Mouse (Mus musculus): Measurements from ENCODE around the gene Slc7a11. TPM values are rescaled to one million over a fixed set of nuclear protein-coding genes. Genes with fewer than 3 reads are reported as not detected.

Gene Slc7a11
- polyA plus RNA-seq, 1 experiment = 2.1 TPM

DNA sequence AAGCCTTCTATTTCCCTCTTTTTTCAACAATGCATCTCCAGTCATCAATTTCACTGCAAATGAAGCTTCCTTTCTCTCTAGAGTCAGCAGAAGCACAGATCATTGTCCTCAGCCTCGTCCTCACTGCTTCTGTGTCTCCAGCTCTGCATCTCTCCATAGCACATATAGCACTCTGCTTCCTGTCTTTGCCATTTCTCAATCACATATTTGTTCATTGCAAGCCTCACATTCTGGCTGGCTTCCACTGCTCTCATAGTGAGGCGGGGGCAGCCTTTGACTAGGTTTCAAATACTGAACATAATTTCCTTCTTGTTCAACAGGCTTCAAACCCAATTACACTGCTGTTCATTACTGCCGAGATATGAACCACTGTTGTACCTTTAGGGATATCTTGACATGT is 305.1 kb downstream of the Slc7a11 start:
- WGBS = 34% methylated on average over 3 of the region's 3 CpGs
- H3K4me3 ChIP-seq (replicated peaks; ENCODE audit: extremely low read depth, low read depth, low read length) = no peak overlapping the region
- H3K4me1 ChIP-seq (ENCODE audit: control insufficient read depth, insufficient read depth, low read length) = no peaks in the 10 kb centered on the region
- TF ChIP-seq CTCF (IDR thresholded peaks at IDR 0.05; ENCODE audit: insufficient read depth, low read length) = no peak
- no peak for TF ChIP-seq POLR2A (IDR thresholded peaks at IDR 0.05; ENCODE audit: borderline replicate concordance, extremely low read depth, low read depth, low read length)
- no peak for DNase-seq

DNA sequence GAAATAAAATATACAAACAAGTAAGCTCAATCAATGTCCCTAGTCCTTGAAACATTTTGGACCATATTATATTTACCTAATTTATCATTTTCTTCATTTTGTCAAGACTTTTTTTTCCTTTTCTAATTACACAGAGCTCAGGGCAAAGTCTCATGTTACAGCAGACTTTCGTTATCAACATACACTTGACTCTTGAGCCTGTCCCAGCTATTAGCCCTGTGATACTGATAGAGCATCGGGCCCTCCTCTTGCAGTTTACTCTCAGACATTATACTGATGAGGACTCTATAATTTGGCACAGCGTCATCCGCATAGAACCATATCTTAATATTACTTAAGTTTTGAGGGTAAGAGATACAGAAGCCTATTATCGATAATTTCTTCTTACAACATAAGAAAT is 311.2 kb downstream of the Slc7a11 start:
- Histone ChIP-seq H3K4me1 (ENCODE audit: control insufficient read depth, insufficient read depth, low read length) (no peaks in the 10 kb centered on the region), H3K4me3 (replicated peaks; ENCODE audit: extremely low read depth, low read depth, low read length) (no peak overlapping the region)
- DNase-seq = no peak
- WGBS = 69% methylated on average over 5 of the region's 5 CpGs
- TF ChIP-seq CTCF (IDR thresholded peaks at IDR 0.05; ENCODE audit: insufficient read depth, low read length) (no peak), POLR2A (IDR thresholded peaks at IDR 0.05; ENCODE audit: borderline replicate concordance, extremely low read depth, low read depth, low read length) (no peak)

DNA sequence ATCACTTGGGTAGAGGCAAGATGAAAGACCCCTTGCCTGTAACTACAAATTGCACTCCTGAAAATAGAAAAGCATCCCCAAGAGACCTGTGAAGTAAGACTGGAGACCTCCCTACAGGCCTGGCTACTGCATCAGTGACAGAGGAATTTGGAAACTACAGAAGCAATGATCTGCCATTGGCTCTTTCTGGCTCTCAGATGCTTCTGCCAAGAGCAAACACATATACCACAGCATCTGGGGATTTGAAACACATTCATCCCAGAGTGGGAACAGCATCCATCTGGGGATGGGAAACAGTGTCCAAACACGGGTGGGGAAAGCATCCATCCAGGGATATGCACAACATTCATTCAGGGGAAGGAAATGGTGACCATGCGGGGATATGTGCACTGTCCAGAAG is 313.1 kb downstream of the Slc7a11 start:
- H3K4me3 ChIP-seq (replicated peaks; ENCODE audit: extremely low read depth, low read depth, low read length) = no peak overlapping the region
- no peaks in the 10 kb centered on the region for H3K4me1 ChIP-seq (ENCODE audit: control insufficient read depth, insufficient read depth, low read length)
- TF ChIP-seq CTCF (IDR thresholded peaks at IDR 0.05; ENCODE audit: insufficient read depth, low read length) (no peak), POLR2A (IDR thresholded peaks at IDR 0.05; ENCODE audit: borderline replicate concordance, extremely low read depth, low read depth, low read length) (no peak)
- 71% methylated on average over 2 of the region's 2 CpGs for WGBS
- no peak for DNase-seq

DNA sequence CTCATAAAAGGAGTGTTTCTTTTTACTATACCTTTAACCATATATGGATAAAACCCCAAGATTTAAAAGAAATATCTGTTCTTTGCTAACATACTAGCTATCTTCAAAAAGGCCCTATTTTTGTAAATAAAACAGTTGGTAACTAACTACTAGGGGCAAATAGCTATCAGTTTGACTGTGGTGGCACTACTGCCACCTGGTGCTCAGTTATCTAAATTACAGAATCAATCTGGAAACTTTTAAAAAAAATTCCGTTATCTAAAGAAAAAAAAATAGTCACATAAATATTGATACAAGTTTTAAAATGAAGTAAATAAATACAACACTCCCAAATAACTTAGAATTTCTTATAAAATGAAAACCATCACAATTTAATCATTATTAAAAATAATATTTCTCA is 322.4 kb downstream of the Slc7a11 start:
- no peak for DNase-seq
- 46% methylated on average over 1 of the region's 1 CpGs for WGBS

DNA sequence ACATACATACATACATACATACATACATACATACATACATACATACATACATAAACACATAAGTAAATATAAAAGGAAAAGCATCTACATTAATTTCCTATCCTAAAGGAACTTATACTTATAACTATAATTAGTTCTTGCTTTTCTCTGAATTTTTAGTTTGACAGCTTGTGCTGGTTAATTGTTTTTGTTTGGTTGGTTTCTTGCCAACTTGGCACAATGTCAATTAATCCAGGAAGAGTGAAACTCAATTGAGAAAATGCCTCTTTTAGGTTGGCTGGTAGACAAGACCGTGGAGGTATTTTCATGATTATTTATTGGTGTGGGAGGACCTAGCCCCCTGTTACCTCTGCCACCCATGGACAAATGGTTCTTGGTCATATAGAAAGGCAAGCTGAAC is 327.1 kb downstream of the Slc7a11 start:
- DNase-seq = no peak
- TF ChIP-seq CTCF (IDR thresholded peaks at IDR 0.05; ENCODE audit: insufficient read depth, low read length) (no peak), POLR2A (IDR thresholded peaks at IDR 0.05; ENCODE audit: borderline replicate concordance, extremely low read depth, low read depth, low read length) (no peak)
- Histone ChIP-seq H3K4me3 (replicated peaks; ENCODE audit: extremely low read depth, low read depth, low read length) (no peak overlapping the region), H3K4me1 (ENCODE audit: control insufficient read depth, insufficient read depth, low read length) (no peaks in the 10 kb centered on the region)
- 34% methylated on average over 1 of the region's 1 CpGs for WGBS

More for the DNA sequence above, 322.4 kb downstream of the Slc7a11 start:
- no peaks in the 10 kb centered on the region for H3K4me1 ChIP-seq (ENCODE audit: control insufficient read depth, insufficient read depth, low read length)
- no peak overlapping the region for H3K4me3 ChIP-seq (replicated peaks; ENCODE audit: extremely low read depth, low read depth, low read length)
- TF ChIP-seq CTCF (IDR thresholded peaks at IDR 0.05; ENCODE audit: insufficient read depth, low read length) (no peak), POLR2A (IDR thresholded peaks at IDR 0.05; ENCODE audit: borderline replicate concordance, extremely low read depth, low read depth, low read length) (no peak)

DNA sequence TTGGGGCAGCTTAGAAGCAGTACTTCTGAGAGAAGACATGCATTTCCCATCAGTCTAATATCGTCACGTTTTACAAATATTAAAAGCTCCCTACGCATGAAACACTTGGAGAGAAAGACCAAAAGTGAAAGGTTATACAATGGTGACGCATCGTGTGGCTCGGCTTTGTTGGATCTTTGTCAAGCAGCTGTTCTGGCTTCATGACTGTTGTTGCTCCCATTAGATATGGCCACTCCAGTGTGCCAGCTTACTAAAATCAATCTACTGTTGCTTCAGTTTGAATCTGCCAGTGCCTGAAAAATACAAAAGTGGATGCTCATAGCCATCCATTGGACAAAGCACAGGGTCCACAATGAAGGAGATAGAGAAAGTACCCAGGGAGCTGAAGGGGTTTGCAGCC is 337.9 kb downstream of the Slc7a11 start:
- WGBS = 77% methylated on average over 6 of the region's 6 CpGs
- DNase-seq = no peak
- no peak overlapping the region for H3K4me3 ChIP-seq (replicated peaks; ENCODE audit: extremely low read depth, low read depth, low read length)
- H3K4me1 ChIP-seq (ENCODE audit: control insufficient read depth, insufficient read depth, low read length) = no peaks in the 10 kb centered on the region
- TF ChIP-seq CTCF (IDR thresholded peaks at IDR 0.05; ENCODE audit: insufficient read depth, low read length) (no peak), POLR2A (IDR thresholded peaks at IDR 0.05; ENCODE audit: borderline replicate concordance, extremely low read depth, low read depth, low read length) (no peak)

DNA sequence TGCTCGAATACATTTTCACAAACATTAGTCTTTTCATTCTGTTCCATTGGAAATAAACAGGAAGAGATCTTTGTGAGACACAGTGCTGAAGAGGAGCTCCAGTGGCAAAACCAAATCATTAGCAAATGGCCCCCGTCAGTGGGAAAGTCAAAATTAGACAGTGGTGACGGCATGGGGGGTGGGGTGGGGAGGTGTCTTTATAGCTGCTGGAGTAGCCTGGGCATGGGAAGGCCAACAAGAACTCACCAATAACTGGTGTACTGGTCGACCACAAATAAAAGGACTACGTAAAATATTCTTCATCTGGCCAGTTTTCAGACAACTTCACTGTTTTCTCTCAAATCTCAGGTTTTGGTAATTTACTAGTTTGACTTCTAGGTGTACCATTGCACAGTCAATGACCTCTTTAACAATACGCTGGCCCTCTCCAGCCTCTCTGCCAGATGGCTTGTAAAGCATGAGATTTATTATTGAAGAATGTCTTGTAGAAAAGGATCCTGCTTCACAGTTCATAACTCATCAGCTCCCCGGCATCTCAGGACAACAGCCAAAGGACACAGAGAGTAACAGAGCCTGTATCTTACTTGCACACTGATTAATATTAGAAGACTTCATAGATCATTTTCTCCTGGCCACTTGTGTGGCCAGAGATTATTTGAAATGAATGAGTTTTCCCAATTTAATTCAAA is 348.9 kb downstream of the Slc7a11 start:
- TF ChIP-seq POLR2A (IDR thresholded peaks at IDR 0.05; ENCODE audit: borderline replicate concordance, extremely low read depth, low read depth, low read length) (no peak), CTCF (IDR thresholded peaks at IDR 0.05; ENCODE audit: insufficient read depth, low read length) (no peak)
- Histone ChIP-seq H3K4me3 (replicated peaks; ENCODE audit: extremely low read depth, low read depth, low read length) (no peak overlapping the region), H3K4me1 (ENCODE audit: control insufficient read depth, insufficient read depth, low read length) (no peaks in the 10 kb centered on the region)
- 66% methylated on average over 7 of the region's 7 CpGs for WGBS
- no peak for DNase-seq

DNA sequence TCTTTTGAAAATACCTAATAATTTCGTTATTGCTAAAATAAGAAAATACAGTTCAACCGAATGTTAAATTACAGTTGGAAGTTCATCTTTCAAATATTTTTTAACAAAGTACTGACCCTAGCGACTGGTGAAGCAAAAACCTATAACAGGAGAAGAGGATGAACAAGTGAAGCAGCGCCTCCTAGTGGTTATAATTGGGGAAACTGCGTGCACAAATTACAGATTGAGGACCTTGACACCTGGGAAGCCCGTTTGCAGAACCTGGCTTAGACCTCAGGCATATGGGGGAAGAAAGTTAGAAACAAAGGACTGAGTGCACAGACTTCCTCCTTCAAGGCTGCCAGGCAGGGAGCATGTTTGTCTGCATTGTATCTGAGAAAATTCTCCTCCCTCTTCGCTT is 366.4 kb downstream of the Slc7a11 start:
- peak; percentile 12 for DNase-seq
- no peak for TF ChIP-seq CTCF (IDR thresholded peaks at IDR 0.05; ENCODE audit: insufficient read depth, low read length)
- TF ChIP-seq POLR2A (IDR thresholded peaks at IDR 0.05; ENCODE audit: borderline replicate concordance, extremely low read depth, low read depth, low read length) = no peak
- H3K4me3 ChIP-seq (replicated peaks; ENCODE audit: extremely low read depth, low read depth, low read length) = no peak overlapping the region
- WGBS = 15% methylated on average over 7 of the region's 7 CpGs
- no peaks in the 10 kb centered on the region for H3K4me1 ChIP-seq (ENCODE audit: control insufficient read depth, insufficient read depth, low read length)

DNA sequence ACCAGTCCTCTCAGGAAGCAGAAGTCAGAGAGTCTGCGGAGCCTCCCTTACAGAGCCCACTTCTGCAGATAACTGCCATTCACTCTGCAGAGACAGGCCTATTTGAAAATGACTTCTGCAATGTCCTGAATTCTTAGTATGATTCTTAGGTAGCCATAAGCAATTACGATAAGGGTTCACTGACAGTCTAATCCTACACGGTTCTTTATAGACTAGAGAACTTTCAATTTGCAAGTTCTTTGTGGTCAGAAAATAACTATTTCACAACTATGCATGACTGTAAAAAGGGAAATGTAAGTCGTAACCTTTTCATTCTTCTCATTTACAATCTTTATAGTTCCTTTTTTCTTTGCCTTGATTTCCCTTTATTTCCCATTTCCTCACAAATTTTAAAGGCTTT is 380.0 kb downstream of the Slc7a11 start:
- no peak for DNase-seq
- TF ChIP-seq CTCF (IDR thresholded peaks at IDR 0.05; ENCODE audit: insufficient read depth, low read length) = no peak
- no peak for TF ChIP-seq POLR2A (IDR thresholded peaks at IDR 0.05; ENCODE audit: borderline replicate concordance, extremely low read depth, low read depth, low read length)
- no peak overlapping the region for H3K4me3 ChIP-seq (replicated peaks; ENCODE audit: extremely low read depth, low read depth, low read length)
- whole genome bisulfite sequencing = 84% methylated on average over 4 of the region's 4 CpGs
- no peaks in the 10 kb centered on the region for H3K4me1 ChIP-seq (ENCODE audit: control insufficient read depth, insufficient read depth, low read length)

DNA sequence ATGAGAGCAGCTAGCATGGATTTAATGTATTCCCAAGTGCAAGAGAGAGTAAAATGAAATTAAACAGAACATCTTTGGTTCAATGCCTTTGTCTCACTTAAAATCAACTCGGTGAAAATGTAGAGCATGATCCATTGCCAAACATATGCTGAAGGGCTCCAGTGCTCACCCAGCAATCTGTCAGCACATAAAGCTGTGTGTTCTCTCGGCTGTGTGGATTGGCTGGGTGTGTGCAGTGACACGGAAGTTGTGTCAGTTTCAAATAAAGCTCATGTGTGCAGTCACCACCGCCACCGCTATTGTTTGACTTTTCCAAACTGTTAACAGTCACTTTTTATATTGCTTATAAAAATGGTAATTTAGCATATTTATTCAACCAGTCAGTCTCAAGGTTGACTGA is 398.7 kb downstream of the Slc7a11 start:
- DNase-seq = no peak
- Histone ChIP-seq H3K4me1 (ENCODE audit: control insufficient read depth, insufficient read depth, low read length) (no peaks in the 10 kb centered on the region), H3K4me3 (replicated peaks; ENCODE audit: extremely low read depth, low read depth, low read length) (no peak overlapping the region)
- WGBS = 53% methylated on average over 5 of the region's 5 CpGs
- no peak for TF ChIP-seq POLR2A (IDR thresholded peaks at IDR 0.05; ENCODE audit: borderline replicate concordance, extremely low read depth, low read depth, low read length)
- no peak for TF ChIP-seq CTCF (IDR thresholded peaks at IDR 0.05; ENCODE audit: insufficient read depth, low read length)
